Comparison of ENCODE assay signal across 24 mouse cellular contexts in genomic region chr2:25098005-25098615, GRCm38 (mm10). TPM values are rescaled to one million over a fixed set of nuclear protein-coding genes. Genes with fewer than 3 reads are reported as not detected.
DNase-seq lines count a peak whose midpoint lies in the region; ATAC-seq and TF ChIP-seq lines count a peak whose summit lies in the region.
"Had no signal": no experiment of that assay in that cellular context is flagged by ENCODE, and none has a peak within 500 bp of the region (broad histone marks: within the 10 kb centered on the region; RNA-seq: fewer than 3 reads in every experiment).

No protein-coding gene starts in this region.

- no peak overlapping the region for H3K4me3 ChIP-seq in forebrain, embryonic 11.5 days (ENCODE audit: low read depth, low read length)
- no peak overlapping the region for H3K4me3 ChIP-seq in forebrain, embryonic 15.5 days
- no peak overlapping the region for H3K4me3 ChIP-seq in left cerebral cortex, adult 2 months
- H3K4me3 ChIP-seq in G1E (ENCODE audit: low read depth, low read length), result no peak overlapping the region
- no peak overlapping the region for H3K4me3 ChIP-seq in hindbrain, embryonic 16.5 days (ENCODE audit: low read length)
- H3K4me3 ChIP-seq: heart, embryonic 15.5 days; hindbrain, embryonic 15.5 days; limb, embryonic 13.5 days; megakaryocyte, embryonic 14.5 days; myocyte; neural tube, embryonic 15.5 days had no signal

- H3K36me3 ChIP-seq in forebrain, embryonic 11.5 days (ENCODE audit: control insufficient read depth, insufficient read depth, low read length), result no peaks in the 10 kb centered on the region
- H3K36me3 ChIP-seq in forebrain, embryonic 15.5 days, result no peaks in the 10 kb centered on the region
- H3K36me3 ChIP-seq in G1E (replicated peaks), result no peaks in the 10 kb centered on the region
- H3K36me3 ChIP-seq in hindbrain, embryonic 16.5 days (ENCODE audit: control insufficient read depth, insufficient read depth, low read length), result no peaks in the 10 kb centered on the region
- H3K36me3 ChIP-seq: heart, embryonic 15.5 days; hindbrain, embryonic 15.5 days; limb, embryonic 13.5 days; neural tube, embryonic 15.5 days had no signal

- DNase-seq in forebrain, embryonic 11.5 days (ENCODE audit: low spot score), result peak; percentile 42
- no peak for DNase-seq in left cerebral cortex, adult 2 months (ENCODE audit: extremely low spot score in 1 of 2, low spot score in 2 of 2)
- DNase-seq in left cerebral cortex, adult 11 months (ENCODE audit: low spot score), result no peak
- DNase-seq in G1E (ENCODE audit: low spot score), result no peak
- no peak for DNase-seq in spleen, adult 18-20 months
- DNase-seq: cerebellum, postnatal 36 days; gastrocnemius, postnatal 10 days; kidney, adult 11 months; thymus, postnatal 14 days had no signal

- no peak for TF ChIP-seq CTCF in left cerebral cortex, adult 2 months (IDR thresholded peaks at IDR 0.05)
- TF ChIP-seq CTCF in G1E (IDR thresholded peaks at IDR 0.05; ENCODE audit: low read depth, low read length), result no peak

- no peaks in the 10 kb centered on the region for H3K9me3 ChIP-seq in forebrain, embryonic 11.5 days (ENCODE audit: control insufficient read depth, low read length)
- no peaks in the 10 kb centered on the region for H3K9me3 ChIP-seq in forebrain, embryonic 15.5 days
- no peaks in the 10 kb centered on the region for H3K9me3 ChIP-seq in G1E (replicated peaks)
- H3K9me3 ChIP-seq in hindbrain, embryonic 16.5 days (ENCODE audit: control insufficient read depth, low read length), result no peaks in the 10 kb centered on the region
- H3K9me3 ChIP-seq: heart, embryonic 15.5 days; hindbrain, embryonic 15.5 days; limb, embryonic 13.5 days; megakaryocyte, embryonic 14.5 days; neural tube, embryonic 15.5 days had no signal

- H3K27ac ChIP-seq in forebrain, embryonic 11.5 days (ENCODE audit: low read depth, low read length), result no peak overlapping the region
- H3K27ac ChIP-seq in forebrain, embryonic 15.5 days (replicated peaks), result no peak overlapping the region
- peak overlapping the region; percentile 40 for H3K27ac ChIP-seq in left cerebral cortex, adult 2 months
- H3K27ac ChIP-seq in hindbrain, embryonic 16.5 days (ENCODE audit: low read depth, low read length), result no peak overlapping the region
- H3K27ac ChIP-seq: heart, embryonic 15.5 days; hindbrain, embryonic 15.5 days; limb, embryonic 13.5 days; neural tube, embryonic 15.5 days had no signal

- ATAC-seq in forebrain, embryonic 11.5 days (replicated peaks; ENCODE audit: low FRiP score), result no peak
- ATAC-seq in forebrain, embryonic 15.5 days (replicated peaks), result no peak
- peak; percentile 28; the same call in 1 of the 2 replicates for ATAC-seq in G1E (ENCODE audit: extremely low read depth, insufficient number of reproducible peaks, low FRiP score, poor library complexity, severe bottlenecking)
- ATAC-seq in hindbrain, embryonic 16.5 days, result no peak
- ATAC-seq: activated CD4-positive, CD25-positive, alpha-beta regulatory T cell, adult 4 months; Patski had no signal

- WGBS in forebrain, embryonic 11.5 days, result 87% methylated on average over 3 of the region's 3 CpGs
- 78% methylated on average over 3 of the region's 3 CpGs for WGBS in forebrain, embryonic 15.5 days
- WGBS in hindbrain, embryonic 16.5 days, result 71% methylated on average over 3 of the region's 3 CpGs

- intact Hi-C loops in left cerebral cortex, adult 2 months (cut with DNase I), result loop anchor here (2.0 kb wide), 1 partner anchor 59 kb away; no protein-coding TSS in a partner anchor

- H3K4me2 ChIP-seq in forebrain, embryonic 11.5 days (ENCODE audit: low read depth, low read length, severe bottlenecking), result no peak overlapping the region
- H3K4me2 ChIP-seq in forebrain, embryonic 15.5 days (replicated peaks), result no peak overlapping the region
- no peak overlapping the region for H3K4me2 ChIP-seq in hindbrain, embryonic 16.5 days (ENCODE audit: low read length)
- H3K4me2 ChIP-seq: heart, embryonic 15.5 days; hindbrain, embryonic 15.5 days; limb, embryonic 13.5 days; neural tube, embryonic 15.5 days had no signal

- H3K9ac ChIP-seq in forebrain, embryonic 11.5 days (ENCODE audit: low read length), result no peak overlapping the region
- H3K9ac ChIP-seq in forebrain, embryonic 15.5 days (replicated peaks), result no peak overlapping the region
- H3K9ac ChIP-seq in hindbrain, embryonic 16.5 days (ENCODE audit: low read depth, low read length), result 0 out of 2 replicates have a peak overlapping the region, but pooled peaks have one; percentile 9
- H3K9ac ChIP-seq: heart, embryonic 15.5 days; hindbrain, embryonic 15.5 days; limb, embryonic 13.5 days; neural tube, embryonic 15.5 days had no signal

- no peaks in the 10 kb centered on the region; the same call in none of the 2 replicates for H3K27me3 ChIP-seq in forebrain, embryonic 11.5 days (ENCODE audit: control insufficient read depth, insufficient read depth, low read length)
- no peaks in the 10 kb centered on the region for H3K27me3 ChIP-seq in forebrain, embryonic 15.5 days
- H3K27me3 ChIP-seq in G1E (ENCODE audit: insufficient read depth, low read length), result peaks cover 33% of the 10 kb centered on the region
- no peaks in the 10 kb centered on the region for H3K27me3 ChIP-seq in hindbrain, embryonic 16.5 days (replicated peaks; ENCODE audit: control insufficient read depth, insufficient read depth, low read length)
- H3K27me3 ChIP-seq: hindbrain, embryonic 15.5 days had no signal

- H3K4me1 ChIP-seq in forebrain, embryonic 11.5 days (replicated peaks; ENCODE audit: control insufficient read depth, insufficient read depth, low read length), result peaks cover 8% of the 10 kb centered on the region; the same call in 1 of the 2 replicates
- peaks cover 10% of the 10 kb centered on the region for H3K4me1 ChIP-seq in forebrain, embryonic 15.5 days
- peaks cover 44% of the 10 kb centered on the region for H3K4me1 ChIP-seq in G1E (ENCODE audit: insufficient read depth, low read depth, low read length)
- H3K4me1 ChIP-seq in hindbrain, embryonic 16.5 days (ENCODE audit: control insufficient read depth, insufficient read depth, low read depth, low read length), result no peaks in the 10 kb centered on the region
- H3K4me1 ChIP-seq: hindbrain, embryonic 15.5 days; neural tube, embryonic 15.5 days had no signal

RNA-seq across cellular contexts. Expression of gene Noxa1, which starts 3.2 kb away (rescaled TPM):
- 0.31 TPM in 1 of 2 replicates, not detected in the other for polyA plus RNA-seq in forebrain, embryonic 11.5 days (2014; fragmentation: Nextera tagmentation; extraction: Ambion mirVana)
- not detected in 2 replicates for polyA plus RNA-seq in forebrain, embryonic 15.5 days (2015; fragmentation: Nextera tagmentation; extraction: Ambion mirVana)
- total RNA-seq in left cerebral cortex, adult 2 months (2021), result not detected
- total RNA-seq in G1E (2014; fragmentation: Nextera tagmentation), result not detected in 2 replicates
- total RNA-seq in G1E (2017), result 0.27 and 0.46 TPM in 2 replicates
- 0.08 and 0.12 TPM in 2 replicates for polyA plus RNA-seq in G1E (2012)
- not detected in 2 replicates for polyA plus RNA-seq in hindbrain, embryonic 16.5 days (2015; fragmentation: Nextera tagmentation; extraction: Ambion mirVana)
- total RNA-seq: adrenal gland, postnatal 14 days; gastrocnemius, postnatal 10 days; heart, adult 18-20 months; left cerebral cortex, adult 18-20 months had no signal
- polyA plus RNA-seq: embryonic facial prominence, embryonic 11.5 days; frontal cortex, adult 2 months; hindbrain, embryonic 15.5 days; myocyte; neural tube, embryonic 15.5 days; Patski had no signal

RNA-seq across cellular contexts. Expression of gene Entpd8, which starts 18.0 kb away (rescaled TPM):
- polyA plus RNA-seq in forebrain, embryonic 11.5 days (2014; fragmentation: Nextera tagmentation; extraction: Ambion mirVana), result not detected in 2 replicates
- polyA plus RNA-seq in forebrain, embryonic 15.5 days (2015; fragmentation: Nextera tagmentation; extraction: Ambion mirVana), result not detected in 2 replicates
- total RNA-seq in left cerebral cortex, adult 2 months (2021), result not detected
- total RNA-seq in G1E (2014; fragmentation: Nextera tagmentation) (not detected in 2 replicates), G1E (2017) (not detected in 2 replicates)
- not detected in 2 replicates for polyA plus RNA-seq in G1E (2012)
- polyA plus RNA-seq in hindbrain, embryonic 16.5 days (2015; fragmentation: Nextera tagmentation; extraction: Ambion mirVana), result not detected in 2 replicates
- total RNA-seq: gastrocnemius, postnatal 10 days; heart, adult 18-20 months; left cerebral cortex, adult 18-20 months had no signal
- polyA plus RNA-seq: activated CD4-positive, CD25-positive, alpha-beta regulatory T cell, adult 4 months; embryonic facial prominence, embryonic 11.5 days; heart, embryonic 15.5 days; limb, embryonic 13.5 days; myocyte; neural tube, embryonic 15.5 days; Patski had no signal

RNA-seq across cellular contexts. Expression of gene Nsmf, which starts 44.0 kb away (rescaled TPM):
- polyA plus RNA-seq in forebrain, embryonic 11.5 days (2014; fragmentation: Nextera tagmentation; extraction: Ambion mirVana), result 68.0 and 81.2 TPM in 2 replicates
- polyA plus RNA-seq in forebrain, embryonic 15.5 days (2015; fragmentation: Nextera tagmentation; extraction: Ambion mirVana), result 194 and 209 TPM in 2 replicates
- 100 to 1,000 TPM; 442 to 471 TPM for total RNA-seq in left cerebral cortex, adult 2 months (2021)
- total RNA-seq in G1E (2014; fragmentation: Nextera tagmentation), result 28.5 and 36.4 TPM in 2 replicates
- total RNA-seq in G1E (2017), result 30.6 and 30.9 TPM in 2 replicates
- polyA plus RNA-seq in G1E (2012), result 29.5 and 29.7 TPM in 2 replicates
- polyA plus RNA-seq in hindbrain, embryonic 16.5 days (2015; fragmentation: Nextera tagmentation; extraction: Ambion mirVana), result 173 and 174 TPM in 2 replicates
